Mouse (Mus musculus) neural tube, embryonic 14.5 days (tissue): Measurements from ENCODE around the gene Atg3. TPM values are rescaled to one million over a fixed set of nuclear protein-coding genes. Genes with fewer than 3 reads are reported as not detected.
A peak's percentile ranks its signal among the peaks of the same experiment; 100 is the strongest.

Experiments
- ATAC-seq: fragments of 200-750 bp; cut with Nextera tagmentation; 2 replicates; pipeline ENCODE4 v1.8.0; 2017; ENCODE audit warnings: low read depth, mild to moderate bottlenecking, moderate TSS enrichment, moderate library complexity
- H3K27ac ChIP-seq: fragments of 300-500 bp; sonication (generic); 2 replicates; pipeline ENCODE4 v1.5.1; 2014; ENCODE audit warnings: low read depth, mild to moderate bottlenecking, control low read depth, low read length, moderate library complexity, mixed read lengths
- H3K27me3 ChIP-seq: fragments of 300-500 bp; sonication (generic); 2 replicates; pipeline ENCODE4 v1.6.1; 2014; ENCODE audit warnings: low read length; ENCODE audit not compliant: control insufficient read depth, insufficient read depth
- H3K36me3 ChIP-seq: fragments of 300-500 bp; sonication (generic); 2 replicates; pipeline ENCODE4 v1.6.1; 2014; ENCODE audit warnings: low read length, mixed read lengths; ENCODE audit not compliant: control insufficient read depth, insufficient read depth
- H3K4me1 ChIP-seq: fragments of 300-500 bp; sonication (generic); 2 replicates; pipeline ENCODE4 v1.6.1; 2014; ENCODE audit warnings: low read length; ENCODE audit not compliant: control insufficient read depth, insufficient read depth
- H3K4me2 ChIP-seq: fragments of 300-500 bp; sonication (generic); 2 replicates; pipeline ENCODE4 v1.6.1; 2014; ENCODE audit warnings: mild to moderate bottlenecking, low read depth, low read length, control low read depth
- H3K4me3 ChIP-seq: fragments of 300-500 bp; sonication (generic); 2 replicates; pipeline ENCODE4 v1.5.1; 2014; ENCODE audit warnings: low read depth, low read length, control low read depth, mixed read lengths
- H3K9ac ChIP-seq: fragments of 300-500 bp; sonication (generic); replicated peaks from 2 replicates; pipeline ENCODE4 v1.6.1; 2014; ENCODE audit warnings: low read depth, mild to moderate bottlenecking, control low read depth, low read length, mixed read lengths
- H3K9me3 ChIP-seq: fragments of 300-500 bp; sonication (generic); 2 replicates; pipeline ENCODE4 v1.6.1; 2016; ENCODE audit warnings: low read length; ENCODE audit not compliant: control insufficient read depth
- WGBS: fragments of 180-500 bp; shearing (Covaris S2); extraction: QIAGEN DNeasy Blood & Tissue Kit; methylation state at CpG from one replicate; pipeline ENCODE4 v1.1.7; 2014; 5-methylcytosine and 5-hydroxymethylcytosine counted together
- polyA plus RNA-seq: library from polyadenylated mRNA; unstranded; fragments of >200 nt; fragmentation: Nextera tagmentation; extraction: Ambion mirVana; gene quantifications from 2 replicates; pipeline ENCODE4 v1.2.1, GENCODE M21; 2014

Atg3 gene
- polyA plus RNA-seq, 1 experiment from 2014 or later, result 51.5 TPM

- no peak overlapping the region for H3K4me3 ChIP-seq
- no peak overlapping the region for H3K27ac ChIP-seq
- 0% methylated on average over 1 of the region's 1 CpGs for WGBS
- no peaks in the 10 kb centered on the region for H3K9me3 ChIP-seq
- H3K9ac ChIP-seq, result no peak overlapping the region
- peak; percentile 77 for ATAC-seq
- H3K36me3 ChIP-seq, result peaks cover 6% of the 10 kb centered on the region; the same call in 1 of the 2 replicates
- no peaks in the 10 kb centered on the region for H3K27me3 ChIP-seq
- H3K4me2 ChIP-seq, result no peak overlapping the region
- no peaks in the 10 kb centered on the region for H3K4me1 ChIP-seq
Observed at GRCm38 (mm10) chr16:45192613-45193012, 34.0 kb downstream of the Atg3 start.

- H3K9ac ChIP-seq, result no peak overlapping the region
- 31% methylated on average over 6 of the region's 6 CpGs for WGBS
- no peak overlapping the region for H3K4me3 ChIP-seq
- H3K36me3 ChIP-seq, result no peaks in the 10 kb centered on the region
- H3K9me3 ChIP-seq, result no peaks in the 10 kb centered on the region
- no peak overlapping the region for H3K4me2 ChIP-seq
- ATAC-seq, result peak; percentile 94
- no peaks in the 10 kb centered on the region for H3K27me3 ChIP-seq
- H3K27ac ChIP-seq, result no peak overlapping the region
- no peaks in the 10 kb centered on the region for H3K4me1 ChIP-seq
Observed at GRCm38 (mm10) chr16:45196816-45197215, 38.2 kb downstream of the Atg3 start.

GRCm38 (mm10) chr16:45201395-45201794, 42.8 kb downstream of the Atg3 start:
- 98% methylated on average over 2 of the region's 2 CpGs for WGBS
- H3K27me3 ChIP-seq, result no peaks in the 10 kb centered on the region
- no peak overlapping the region for H3K4me2 ChIP-seq
- no peak overlapping the region for H3K9ac ChIP-seq
- no peaks in the 10 kb centered on the region for H3K4me1 ChIP-seq
- H3K27ac ChIP-seq, result no peak overlapping the region
- H3K9me3 ChIP-seq, result no peaks in the 10 kb centered on the region
- H3K4me3 ChIP-seq, result no peak overlapping the region
- ATAC-seq, result no peak
- no peaks in the 10 kb centered on the region for H3K36me3 ChIP-seq

GRCm38 (mm10) chr16:45204438-45204837, 45.9 kb downstream of the Atg3 start:
- ATAC-seq, result no peak
- Histone ChIP-seq H3K27me3 (no peaks in the 10 kb centered on the region), H3K9me3 (no peaks in the 10 kb centered on the region), H3K36me3 (no peaks in the 10 kb centered on the region), H3K4me2 (no peak overlapping the region), H3K4me1 (no peaks in the 10 kb centered on the region), H3K27ac (no peak overlapping the region), H3K9ac (no peak overlapping the region), H3K4me3 (no peak overlapping the region)
- WGBS, result 83% methylated on average over 4 of the region's 4 CpGs

- ATAC-seq, result no peak
Observed at GRCm38 (mm10) chr16:45204859-45205670, 46.5 kb downstream of the Atg3 start.

GRCm38 (mm10) chr16:45222016-45222415, 63.4 kb downstream of the Atg3 start:
- H3K27ac ChIP-seq, result no peak overlapping the region
- no peaks in the 10 kb centered on the region for H3K9me3 ChIP-seq
- H3K9ac ChIP-seq, result no peak overlapping the region
- H3K4me2 ChIP-seq, result no peak overlapping the region
- no peaks in the 10 kb centered on the region for H3K36me3 ChIP-seq
- no peak overlapping the region for H3K4me3 ChIP-seq
- no peaks in the 10 kb centered on the region for H3K4me1 ChIP-seq
- no peaks in the 10 kb centered on the region for H3K27me3 ChIP-seq
- ATAC-seq, result no peak
- WGBS, result 79% methylated on average over 2 of the region's 2 CpGs

More at GRCm38 (mm10) chr16:45204859-45205670, 46.5 kb downstream of the Atg3 start:
- H3K27me3 ChIP-seq, result no peaks in the 10 kb centered on the region
- no peaks in the 10 kb centered on the region for H3K36me3 ChIP-seq
- no peak overlapping the region for H3K4me2 ChIP-seq
- no peak overlapping the region for H3K9ac ChIP-seq
- H3K9me3 ChIP-seq, result no peaks in the 10 kb centered on the region
- H3K4me3 ChIP-seq, result no peak overlapping the region
- 60% methylated on average over 12 of the region's 12 CpGs for WGBS
- no peaks in the 10 kb centered on the region for H3K4me1 ChIP-seq
- no peak overlapping the region for H3K27ac ChIP-seq

- Histone ChIP-seq H3K9ac (no peak overlapping the region), H3K27ac (no peak overlapping the region), H3K27me3 (no peaks in the 10 kb centered on the region), H3K4me2 (no peak overlapping the region), H3K9me3 (no peaks in the 10 kb centered on the region), H3K4me1 (no peaks in the 10 kb centered on the region), H3K36me3 (no peaks in the 10 kb centered on the region), H3K4me3 (no peak overlapping the region)
- ATAC-seq, result no peak
- WGBS, result 89% methylated on average over 3 of the region's 3 CpGs
Observed at GRCm38 (mm10) chr16:45222771-45223170, 64.2 kb downstream of the Atg3 start.

GRCm38 (mm10) chr16:45223648-45224388, 65.2 kb downstream of the Atg3 start, which contains the start of gene Btla:
Btla (plus strand) TSS chr16:45224315.
- WGBS, result 43% methylated on average over 10 of the region's 10 CpGs
- no peak within 1 kb of the TSS for H3K4me3 ChIP-seq
- H3K36me3 ChIP-seq, result no peaks in the 10 kb centered on the region
- no peaks in the 10 kb centered on the region for H3K4me1 ChIP-seq
- no peak for ATAC-seq
- no peaks in the 10 kb centered on the region for H3K27me3 ChIP-seq
- no peak within 1 kb of the TSS for H3K9ac ChIP-seq
- H3K9me3 ChIP-seq, result no peaks in the 10 kb centered on the region
- H3K4me2 ChIP-seq, result no peak within 1 kb of the TSS
- H3K27ac ChIP-seq, result no peak within 1 kb of the TSS

- Histone ChIP-seq H3K9me3 (no peaks in the 10 kb centered on the region), H3K27me3 (no peaks in the 10 kb centered on the region), H3K36me3 (no peaks in the 10 kb centered on the region), H3K4me1 (no peaks in the 10 kb centered on the region), H3K9ac (no peak overlapping the region), H3K27ac (no peak overlapping the region), H3K4me3 (no peak overlapping the region), H3K4me2 (no peak overlapping the region)
- WGBS, result 47% methylated on average over 4 of the region's 4 CpGs
- ATAC-seq, result no peak
Observed at GRCm38 (mm10) chr16:45224431-45225008, 65.9 kb downstream of the Atg3 start.
